Mouse (Mus musculus) CD4-positive helper T cell, adult 2 months (primary cell): Measurements from ENCODE around the gene Arhgef10l.

Experiments
- DNase-seq: peaks from one replicate; pipeline ENCODE4 v3.0.0-alpha.2; 2012; ENCODE audit warnings: low read depth, missing footprints, low spot score

Arhgef10l gene

DNA sequence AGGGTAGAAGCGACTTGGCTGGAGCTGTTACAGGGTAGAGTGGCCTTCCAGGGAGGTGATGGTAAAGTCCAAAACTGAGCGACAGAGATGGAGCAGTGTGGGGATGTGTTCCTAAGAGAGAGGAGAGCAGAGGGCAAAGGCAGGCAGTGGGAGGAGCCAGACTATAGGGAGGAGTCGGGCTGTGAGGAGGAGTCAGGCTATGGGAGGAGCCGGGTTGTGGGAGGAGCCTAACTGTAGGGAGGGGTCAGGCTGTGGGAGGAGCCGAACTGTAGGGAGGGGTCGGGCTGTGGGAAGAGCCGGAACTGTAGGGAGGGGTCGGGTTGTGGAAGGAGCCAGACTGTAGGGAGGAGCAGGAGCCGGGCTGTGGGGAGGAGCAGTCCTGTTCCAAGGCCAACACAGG, 134.8 kb downstream of the Arhgef10l start:
- no peak for DNase-seq

DNA sequence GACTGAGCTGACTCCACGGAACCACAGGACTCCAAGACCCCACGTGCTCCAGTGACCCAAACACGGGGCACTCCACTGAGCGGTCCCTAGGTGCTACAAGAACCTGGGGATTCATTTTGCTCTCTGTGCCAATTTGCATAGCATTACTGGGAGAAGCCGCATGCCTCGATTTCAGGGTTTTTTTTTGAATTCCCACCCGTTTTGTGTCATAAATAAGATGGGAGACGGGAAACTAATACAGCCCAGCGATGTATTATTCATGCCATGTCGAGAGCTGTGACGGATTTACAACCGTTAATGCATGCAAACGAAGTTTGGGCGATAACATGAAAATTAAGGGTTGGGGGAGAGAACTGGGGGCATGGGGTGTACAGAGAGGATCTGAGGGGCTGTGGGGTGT, 136.1 kb downstream of the Arhgef10l start:
- DNase-seq: no peak

DNA sequence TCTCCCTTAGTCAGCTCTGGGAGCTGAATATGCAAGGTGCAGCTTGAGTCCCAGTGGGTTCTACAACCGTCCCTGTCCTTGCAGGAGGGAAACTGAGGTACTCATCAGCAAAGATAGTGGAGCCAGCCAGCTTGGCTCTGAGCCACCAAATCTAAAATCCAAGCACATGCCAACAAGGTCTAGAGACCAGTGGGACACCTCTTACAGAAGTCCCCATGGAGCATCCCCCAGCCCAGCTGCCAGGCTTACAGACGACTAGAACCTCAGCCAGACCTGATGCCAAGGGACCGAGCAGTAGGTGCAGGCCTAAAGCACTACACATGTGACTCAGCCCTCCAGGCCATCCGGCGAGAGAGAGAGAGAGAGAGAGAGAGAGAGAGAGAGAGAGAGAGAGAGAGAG, 137.4 kb downstream of the Arhgef10l start:
- no peak for DNase-seq

DNA sequence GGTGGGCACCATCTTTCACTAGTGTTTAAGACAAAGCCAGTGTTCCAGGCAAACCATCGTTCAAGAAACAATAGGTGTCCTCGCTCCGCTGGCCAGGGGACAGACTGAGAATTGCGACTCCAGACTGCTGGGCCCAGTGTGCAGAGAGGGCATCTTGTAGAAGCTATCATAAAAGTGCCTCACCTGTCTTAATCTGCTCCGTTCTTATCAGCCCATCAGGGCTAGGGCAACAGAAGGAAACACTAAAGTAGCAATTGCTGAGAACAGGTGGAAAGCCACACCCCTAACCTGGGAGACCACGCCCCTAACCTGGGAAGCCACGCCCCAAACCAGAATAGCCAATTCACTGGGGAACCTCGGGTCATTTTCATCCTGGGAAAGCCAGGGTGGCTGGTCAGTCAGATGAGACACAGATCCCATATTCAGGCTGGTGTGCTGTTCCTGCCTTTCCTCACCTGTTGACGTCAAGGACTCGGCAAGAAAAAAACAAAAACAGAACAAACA, 140.1 kb downstream of the Arhgef10l start:
- no peak for DNase-seq

DNA sequence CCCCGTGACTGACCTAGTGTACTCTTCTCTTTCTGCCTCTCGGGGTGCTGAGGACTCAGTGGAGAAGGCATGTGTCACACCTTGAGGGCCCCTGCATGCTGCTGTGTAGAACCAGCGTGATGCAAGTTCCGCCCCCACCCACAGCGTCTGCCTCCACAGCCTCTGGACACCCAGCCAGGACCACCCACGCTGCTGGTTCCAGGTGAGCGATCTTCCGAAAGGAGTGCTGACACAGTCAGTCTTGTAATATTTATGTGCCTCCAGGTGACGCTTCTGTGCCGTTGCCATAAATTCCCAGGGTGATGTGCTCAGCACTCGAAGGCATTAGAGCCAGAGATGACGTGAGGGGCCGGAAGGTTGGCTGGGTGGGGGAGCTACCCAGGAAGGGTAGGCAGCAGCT, 140.9 kb downstream of the Arhgef10l start:
- no peak for DNase-seq

DNA sequence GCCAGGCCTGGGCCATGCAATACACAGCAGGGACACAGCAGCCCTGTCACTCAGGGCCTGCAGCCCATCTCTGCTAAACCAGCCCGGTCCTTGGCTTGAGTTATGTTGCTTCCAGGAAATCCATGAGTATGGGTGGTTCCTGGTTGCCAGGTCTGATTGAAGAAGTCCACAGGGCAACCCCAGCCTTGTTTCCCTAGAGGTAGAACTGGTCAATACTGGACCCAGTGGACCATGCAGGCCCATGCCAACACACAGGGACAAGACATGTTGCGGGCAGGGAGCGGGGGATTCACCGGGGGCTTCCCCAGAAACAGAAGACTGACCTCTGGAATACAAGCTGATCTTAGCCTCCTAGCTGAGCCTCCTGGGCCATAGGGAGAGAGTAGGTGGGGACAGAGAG, 142.9 kb downstream of the Arhgef10l start:
- DNase-seq: no peak

DNA sequence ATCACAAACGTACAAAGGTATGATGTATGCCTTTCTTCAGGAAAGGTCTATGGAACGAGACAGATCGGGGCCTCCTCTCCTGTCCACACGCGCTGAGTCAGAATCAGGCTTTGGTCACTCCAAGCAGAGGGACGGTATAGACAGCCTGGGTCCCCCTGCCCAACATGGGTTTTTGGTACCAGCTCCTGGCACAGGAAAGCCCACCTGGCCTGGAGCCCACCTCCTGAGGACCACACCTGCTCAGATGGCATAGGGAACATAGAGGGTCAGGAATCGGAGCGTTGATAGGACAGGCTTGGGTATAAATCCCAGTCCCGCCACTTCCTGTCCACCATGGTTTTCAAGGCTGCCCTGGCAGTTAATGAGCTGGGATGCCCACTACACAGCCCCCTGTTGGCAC, 145.1 kb downstream of the Arhgef10l start:
- DNase-seq: no peak

DNA sequence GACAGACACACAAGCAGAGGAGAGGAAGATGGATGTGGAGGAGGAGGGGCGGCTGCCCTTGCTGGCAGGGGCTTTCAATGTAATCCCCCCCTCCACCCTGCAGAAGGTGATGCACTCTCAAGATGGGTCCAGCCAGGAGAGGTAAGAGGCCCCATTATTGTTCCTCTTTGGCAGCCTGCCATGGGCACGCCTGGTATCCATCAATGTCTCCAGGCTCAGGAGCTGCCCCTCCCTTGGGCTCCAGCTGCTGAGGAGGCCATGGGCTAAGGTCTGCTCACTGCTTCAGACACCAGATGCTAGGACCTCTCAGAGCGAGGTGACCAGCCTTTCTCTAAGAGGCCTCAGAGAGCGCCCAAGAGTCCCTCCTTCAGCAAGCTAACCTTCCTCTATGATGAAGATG, 152.0 kb downstream of the Arhgef10l start:
- DNase-seq: no peak

DNA sequence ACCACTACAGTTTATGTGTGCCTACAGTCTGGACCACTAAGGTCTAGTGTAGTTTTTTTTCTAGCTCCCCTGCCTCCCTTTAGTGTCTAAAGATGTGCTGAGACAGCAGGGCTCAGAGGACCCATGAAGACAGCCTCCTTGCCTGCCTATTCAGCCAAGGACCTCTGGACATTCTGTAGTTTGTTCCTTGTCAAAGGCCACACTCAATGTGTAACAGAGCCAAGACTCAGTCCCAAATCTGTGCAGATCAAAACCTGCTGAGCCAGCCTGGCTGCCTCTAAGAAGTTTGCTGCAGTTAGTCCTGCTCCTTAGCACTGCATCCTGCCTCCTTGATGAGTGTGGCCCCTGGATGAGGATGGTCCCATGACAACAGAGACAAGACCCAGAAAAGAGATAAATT, 156.0 kb downstream of the Arhgef10l start:
- no peak for DNase-seq

DNA sequence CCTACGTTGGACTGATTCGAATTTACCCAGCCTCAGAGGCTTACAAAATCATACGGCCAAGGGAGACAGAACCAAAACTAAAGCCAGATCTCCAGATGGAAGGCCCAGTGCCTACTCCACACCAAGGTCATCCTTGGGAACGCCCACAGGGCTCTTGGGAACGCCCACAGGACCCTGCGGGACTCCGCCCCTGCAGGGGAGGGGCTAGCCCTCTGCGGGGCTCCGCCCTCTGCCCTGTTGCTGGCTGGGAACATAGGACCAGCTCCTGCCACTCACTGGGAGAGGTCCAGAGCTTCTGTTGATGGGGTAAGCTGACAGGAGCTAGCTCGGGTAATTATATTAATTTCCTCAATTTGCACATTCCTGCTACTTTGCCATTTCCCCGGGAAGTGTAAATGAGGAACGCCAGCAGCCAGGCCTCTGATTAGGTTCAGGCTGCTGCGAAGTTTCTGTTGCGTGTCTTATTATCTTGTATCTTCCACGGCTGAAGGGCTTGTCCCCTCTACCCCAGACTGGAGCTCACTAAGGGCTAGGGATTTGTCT, 158.6 kb downstream of the Arhgef10l start:
- DNase-seq: no peak

DNA sequence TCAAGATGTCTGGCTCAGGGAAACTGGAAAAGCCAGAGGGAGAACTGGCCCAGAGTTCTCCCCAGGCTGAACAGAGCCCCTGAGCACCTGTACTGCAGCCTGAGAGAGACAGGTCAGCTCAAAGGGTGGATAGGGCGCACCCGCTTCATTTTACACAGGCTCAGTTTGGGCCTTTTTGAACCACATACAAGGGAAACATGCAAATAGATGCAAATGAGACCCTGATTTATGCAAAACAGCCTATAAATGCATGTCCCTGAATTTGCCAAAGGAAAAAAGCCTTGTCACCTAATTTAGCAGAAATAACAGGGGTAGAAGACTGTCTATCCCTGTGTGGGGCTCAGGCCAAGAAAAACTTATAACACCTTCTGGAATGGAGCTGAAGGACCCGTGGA, 160.2 kb downstream of the Arhgef10l start:
- DNase-seq: no peak

DNA sequence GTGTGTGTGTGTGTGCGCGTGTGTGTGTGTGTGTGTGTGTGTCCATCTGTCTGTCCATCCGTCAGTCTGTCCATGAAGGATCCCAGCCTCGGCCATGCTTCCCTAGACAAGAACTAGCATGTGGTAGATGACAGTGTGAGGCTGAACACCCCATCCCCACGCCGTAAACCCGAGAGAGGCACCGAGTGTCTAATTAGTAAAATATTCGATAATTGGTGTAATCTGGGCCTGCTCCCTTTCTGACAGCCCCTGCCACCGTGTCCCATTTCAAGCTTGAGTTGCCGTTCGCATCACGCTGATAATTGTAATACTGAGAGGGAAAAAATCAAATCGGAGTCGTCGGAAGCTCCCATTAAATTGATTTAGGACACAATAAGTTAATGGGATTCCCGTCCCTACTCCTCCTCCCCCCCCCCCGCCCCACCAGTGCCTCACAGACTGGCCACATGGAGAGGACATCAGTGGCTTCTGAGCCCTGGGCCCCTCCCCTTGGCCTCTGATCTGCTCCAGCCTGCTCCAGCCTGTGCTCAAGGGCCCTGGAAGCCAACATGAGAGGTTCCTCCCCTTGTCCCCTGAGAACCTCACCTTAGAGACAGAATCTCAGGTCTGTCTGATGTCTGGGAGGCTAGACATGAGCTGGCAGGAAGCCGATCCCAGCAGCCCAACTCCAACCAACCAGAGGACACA, 160.7 kb downstream of the Arhgef10l start:
- DNase-seq: no peak

DNA sequence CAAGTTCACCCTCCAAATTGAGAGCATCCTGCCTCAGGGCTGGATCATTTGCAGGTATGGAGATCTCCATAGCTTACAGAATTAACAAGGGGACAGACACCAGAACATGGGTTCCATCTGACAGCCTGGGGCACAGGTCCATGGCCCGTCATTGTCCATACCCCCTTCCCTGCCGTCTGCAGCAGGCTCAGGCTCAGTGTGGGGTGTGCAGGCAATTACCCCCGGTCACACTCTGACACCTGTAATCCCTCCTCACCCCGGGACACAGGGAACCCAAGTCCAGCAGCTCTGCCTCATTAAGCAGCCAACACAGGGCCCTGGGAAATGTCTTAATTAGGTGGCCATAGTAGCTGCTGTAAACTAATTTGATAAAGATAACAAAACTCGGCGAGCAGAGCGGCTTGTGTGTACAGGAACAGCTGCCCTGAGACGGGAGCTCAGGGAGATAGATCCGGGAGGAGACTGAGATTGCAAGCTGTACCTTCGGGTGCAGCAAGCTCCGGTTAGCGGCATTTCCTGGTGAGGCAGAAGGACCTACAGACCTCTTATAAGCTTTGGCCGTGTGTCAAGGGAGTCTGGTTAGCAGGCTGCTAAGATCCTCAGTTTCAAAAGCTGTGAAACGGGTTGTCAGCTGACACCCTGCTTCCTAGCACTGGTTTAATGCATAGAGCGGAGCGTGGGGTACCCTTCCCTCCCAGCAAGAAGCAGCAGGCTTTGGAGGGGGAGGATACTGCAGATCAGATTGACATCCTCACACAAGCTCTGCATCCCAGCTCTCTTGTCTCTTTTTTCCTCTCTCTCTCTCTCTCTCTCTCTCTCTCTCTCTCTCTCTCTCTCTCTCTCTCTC, 161.5 kb downstream of the Arhgef10l start:
- no peak for DNase-seq

DNA sequence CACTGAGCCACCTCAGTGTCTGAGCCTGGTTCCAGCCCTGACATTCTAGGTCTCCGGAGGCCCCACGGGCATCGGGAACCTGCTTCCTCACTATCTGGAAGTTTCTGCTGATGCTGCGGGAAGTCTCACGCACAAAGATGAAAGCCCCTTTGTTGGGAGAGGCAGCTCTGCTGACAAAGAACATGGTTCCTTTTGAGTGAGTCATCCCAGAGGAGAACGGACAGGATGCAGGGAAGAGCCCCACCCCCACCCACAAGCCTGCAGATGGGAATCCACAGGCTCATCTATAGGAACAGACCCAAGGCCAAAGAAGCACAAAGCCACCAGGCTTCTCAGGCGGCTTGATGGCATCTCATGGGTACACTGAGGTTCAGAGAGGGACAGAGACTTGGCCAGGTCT, 165.0 kb downstream of the Arhgef10l start:
- DNase-seq: no peak

DNA sequence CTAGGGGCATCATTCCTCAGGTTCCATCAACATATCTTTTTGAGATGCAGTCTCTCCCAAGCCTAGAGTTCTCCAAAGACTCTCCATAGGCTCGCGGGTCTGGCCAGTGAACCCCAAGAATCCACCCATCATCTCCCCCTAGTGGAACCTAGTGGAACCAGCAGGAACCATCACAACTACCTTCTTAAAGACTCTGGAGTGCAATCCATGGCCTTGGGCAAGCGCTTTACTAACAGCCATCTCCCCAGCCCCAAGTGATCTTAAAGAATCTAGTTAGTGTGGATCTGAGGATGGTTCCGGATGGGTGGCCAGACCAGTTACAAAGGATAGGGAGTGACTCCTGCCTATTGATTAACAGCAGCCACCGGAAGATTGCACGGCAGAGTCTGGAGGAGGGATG, 166.2 kb downstream of the Arhgef10l start:
- no peak for DNase-seq

DNA sequence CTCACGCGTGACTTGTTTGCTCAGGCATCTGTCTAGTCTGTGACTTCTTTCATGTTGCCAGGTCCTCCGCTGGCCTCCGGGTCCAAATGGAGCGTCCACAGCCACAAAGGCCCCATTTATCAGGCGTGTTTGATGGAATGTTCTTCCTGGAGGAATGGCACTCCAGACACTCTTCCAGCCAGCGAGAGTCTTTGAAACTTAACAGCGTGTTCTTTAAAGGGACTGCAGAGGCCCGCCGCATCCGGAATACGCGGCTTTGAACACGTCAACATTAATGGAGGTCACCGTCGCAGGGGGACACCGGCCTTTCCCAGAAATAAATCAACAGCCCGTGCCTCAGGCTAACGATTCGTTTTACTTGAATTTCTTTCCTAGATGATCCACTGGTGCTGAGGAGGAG, 168.6 kb downstream of the Arhgef10l start:
- DNase-seq: no peak

DNA sequence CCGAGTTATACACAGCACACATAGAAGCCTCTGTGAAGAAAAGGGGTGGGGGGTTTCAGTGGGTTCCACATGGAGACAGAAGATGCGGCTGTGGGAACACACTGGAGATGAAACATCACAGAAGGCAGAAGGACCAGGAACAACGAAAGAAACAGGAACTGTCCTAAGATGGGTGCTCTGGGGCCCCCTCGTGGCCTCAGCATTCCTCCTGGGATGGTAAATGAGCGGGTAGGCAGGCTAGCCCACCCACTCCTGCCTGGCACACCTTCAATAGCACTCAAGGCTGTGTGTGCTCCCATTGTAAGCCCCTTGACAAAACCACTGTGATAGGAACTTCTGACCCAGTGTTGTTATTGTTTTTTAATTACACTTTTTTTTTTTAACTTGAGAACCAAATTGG, 174.3 kb downstream of the Arhgef10l start:
- no peak for DNase-seq

DNA sequence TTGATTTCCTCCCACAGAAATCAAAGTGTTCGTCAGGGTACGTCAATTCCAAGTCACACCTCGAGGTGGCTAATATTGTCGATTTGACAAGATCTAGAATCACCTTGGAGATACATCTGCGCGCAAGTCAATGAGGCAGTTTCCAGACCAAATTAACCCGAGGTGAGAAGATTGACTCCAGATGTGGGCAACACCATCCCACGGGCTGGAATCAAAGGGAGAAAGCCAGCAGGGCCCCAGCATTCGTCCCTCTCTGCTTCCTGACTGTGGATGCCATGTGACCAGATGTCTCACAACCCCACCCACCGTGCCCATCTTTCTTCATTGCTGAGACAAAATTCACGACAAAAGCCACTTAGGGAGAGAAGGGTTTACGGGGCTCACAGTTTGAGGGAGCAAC, 180.4 kb downstream of the Arhgef10l start:
- no peak for DNase-seq

DNA sequence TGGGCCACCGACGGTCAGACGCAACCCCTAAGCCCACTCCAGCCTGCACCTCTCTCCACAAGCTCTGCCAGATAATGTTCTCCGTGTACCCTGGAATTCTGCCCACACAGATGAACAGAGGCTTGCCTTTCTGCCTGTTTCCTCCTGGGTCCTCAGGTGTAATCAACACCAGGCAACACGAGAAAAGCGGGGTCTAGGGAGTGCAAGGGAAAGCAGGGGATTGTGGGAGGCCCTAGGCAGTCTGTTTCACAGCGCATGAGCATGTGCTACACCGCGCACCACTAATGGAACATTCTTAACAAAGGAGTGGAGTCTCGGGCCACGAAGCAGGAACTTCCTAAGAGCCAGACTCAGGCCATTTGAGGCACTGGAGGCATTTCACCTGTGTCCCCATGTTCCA, 182.7 kb downstream of the Arhgef10l start:
- DNase-seq: no peak

DNA sequence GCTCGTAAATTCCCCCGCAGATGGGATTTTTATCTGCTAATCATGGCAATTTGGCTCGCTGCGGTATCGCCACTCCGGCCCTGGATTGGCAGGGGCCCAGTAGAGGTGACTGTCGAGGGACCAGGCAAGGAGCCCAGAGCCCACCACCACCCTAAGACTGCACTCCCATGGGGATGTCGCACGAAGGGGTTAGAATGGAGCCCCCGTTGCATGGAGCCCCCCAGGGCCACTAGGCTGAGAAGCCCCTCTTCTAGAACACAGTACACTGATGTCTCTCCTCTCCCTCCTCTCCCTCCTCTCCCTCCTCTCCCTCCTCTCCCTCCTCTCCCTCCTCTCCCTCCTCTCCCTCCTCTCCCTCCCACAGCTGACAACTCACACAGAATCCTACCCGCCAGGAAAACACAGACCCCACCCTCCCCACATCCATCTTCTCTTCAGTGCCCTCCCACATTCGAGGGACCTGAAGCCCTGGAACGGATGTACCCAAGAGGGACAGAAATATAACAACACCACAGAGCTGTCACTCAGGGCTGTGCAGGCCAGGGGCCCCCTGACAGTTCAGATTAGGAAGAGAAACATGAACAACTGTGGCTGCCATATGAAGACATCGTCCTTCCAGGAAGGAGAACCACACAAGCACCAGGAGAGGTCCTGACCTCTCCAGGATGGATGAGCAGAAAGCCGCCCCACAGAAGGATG, 185.3 kb downstream of the Arhgef10l start:
- no peak for DNase-seq

DNA sequence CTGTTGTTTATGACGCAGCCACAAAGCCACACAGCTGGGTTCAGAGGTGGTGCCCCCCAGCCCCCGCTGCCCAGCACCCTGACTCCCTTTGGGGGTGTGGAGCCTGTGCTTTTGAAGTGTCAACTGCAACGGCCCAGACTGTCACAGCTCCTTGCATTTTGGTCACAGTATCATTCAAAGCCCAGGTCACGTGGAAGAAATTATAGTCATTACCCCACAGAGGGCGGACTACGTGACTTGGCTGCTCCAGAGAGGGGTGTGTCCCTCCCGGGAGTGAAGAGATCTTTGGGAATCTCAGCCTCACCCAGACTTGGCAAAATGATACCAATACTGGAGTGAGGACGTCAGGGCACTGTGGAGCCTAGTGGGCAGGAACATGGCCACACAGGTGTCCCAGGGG, 190.6 kb downstream of the Arhgef10l start:
- no peak for DNase-seq

DNA sequence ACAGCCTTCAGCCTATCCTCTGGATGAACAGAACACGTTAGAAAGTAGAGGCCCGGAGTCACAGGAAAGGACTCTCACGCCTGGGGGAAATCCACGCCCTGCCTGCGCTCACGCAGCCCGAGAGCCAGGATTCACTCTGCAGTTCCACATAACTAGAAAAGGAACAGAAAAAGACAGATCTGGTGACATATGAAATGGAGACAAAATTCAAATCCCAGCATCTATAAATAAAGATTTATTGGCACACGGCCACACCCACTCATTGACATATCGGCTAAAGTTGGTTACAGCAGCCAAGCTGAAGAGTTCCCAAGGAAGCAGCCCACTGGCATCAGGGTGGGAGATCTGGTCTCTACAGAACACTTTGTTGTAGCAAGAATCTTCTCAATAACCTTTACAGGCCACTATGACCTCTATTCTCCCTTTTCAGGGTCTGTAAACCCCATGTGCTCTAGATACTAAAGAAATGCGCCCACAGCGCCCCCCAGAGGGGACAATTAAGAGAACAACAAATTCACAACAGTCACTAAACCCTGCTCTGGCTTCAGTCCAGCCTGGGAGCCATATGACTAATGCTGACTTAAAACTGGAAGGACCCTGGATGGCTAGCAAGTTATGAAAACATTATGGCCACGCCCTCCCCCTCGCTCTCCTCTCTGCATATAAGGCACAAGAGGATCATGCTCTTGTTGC, 195.9 kb downstream of the Arhgef10l start:
- no peak for DNase-seq
